In genomic region chr2:144525856-144526255, GRCm38 (mm10) we compare ENCODE assay signal across 11 mouse cellular contexts. TPM values are rescaled to one million over a fixed set of nuclear protein-coding genes. Genes with fewer than 3 reads are reported as not detected.
A peak's percentile ranks its signal among the peaks of the same experiment; 100 is the strongest.
DNase-seq lines count a peak whose midpoint lies in the region; ATAC-seq and TF ChIP-seq lines count a peak whose summit lies in the region.
"Had no signal": no experiment of that assay in that cellular context is flagged by ENCODE, and none has a peak within 500 bp of the region (broad histone marks: within the 10 kb centered on the region; RNA-seq: fewer than 3 reads in every experiment).

No protein-coding gene starts in this region.

- no peak overlapping the region for H3K4me2 ChIP-seq in liver, embryonic 12.5 days

- no peak overlapping the region for H3K27ac ChIP-seq in cerebellum, adult 2 months (ENCODE audit: insufficient read depth, low read length)
- H3K27ac ChIP-seq in liver, embryonic 12.5 days = no peak overlapping the region

- no peaks in the 10 kb centered on the region for H3K9me3 ChIP-seq in megakaryocyte, embryonic 14.5 days
- H3K9me3 ChIP-seq in liver, embryonic 12.5 days (replicated peaks) = no peaks in the 10 kb centered on the region

- DNase-seq in cerebellum, adult 2 months = peak; percentile 28 to 40
- peak; percentile 14 for DNase-seq in induced T-regulatory cell, adult 2 months (ENCODE audit: low read depth)
- DNase-seq in right cerebral cortex, postnatal 14 days = peak; percentile 19
- DNase-seq in spleen, adult 18-20 months = no peak
- DNase-seq in kidney, adult 8-10 months = no peak
- DNase-seq: gastrocnemius, postnatal 36 days; thymus, postnatal 4 days had no signal

- TF ChIP-seq CTCF in cerebellum, adult 2 months (IDR thresholded peaks at IDR 0.05; ENCODE audit: borderline replicate concordance, insufficient read depth, low read depth, low read length) = no peak

- no peak for ATAC-seq in megakaryocyte, adult 5-6 weeks (ENCODE audit: poor library complexity, severe bottlenecking)
- ATAC-seq in liver, embryonic 12.5 days = no peak

- peaks cover 34% of the 10 kb centered on the region for H3K4me1 ChIP-seq in megakaryocyte, embryonic 14.5 days
- H3K4me1 ChIP-seq in cerebellum, adult 2 months (ENCODE audit: control insufficient read depth, insufficient read depth, low read length) = 0 out of 2 replicates have a peak, but pooled peaks cover 3% of the 10 kb centered on the region
- H3K4me1 ChIP-seq in liver, embryonic 12.5 days = peaks cover 20% of the 10 kb centered on the region

- WGBS in cerebellum, adult 2 months = 39% methylated on average over 10 of the region's 10 CpGs
- WGBS in liver, embryonic 12.5 days (ENCODE audit: insufficient replicate concordance) = 50% methylated on average over 10 of the region's 10 CpGs

- peaks cover 16% of the 10 kb centered on the region for H3K36me3 ChIP-seq in megakaryocyte, embryonic 14.5 days (replicated peaks; ENCODE audit: low read length)
- H3K36me3 ChIP-seq in liver, embryonic 12.5 days = peaks cover 11% of the 10 kb centered on the region; the same call in 1 of the 2 replicates

- no peak overlapping the region for H3K9ac ChIP-seq in liver, embryonic 12.5 days

- H3K27me3 ChIP-seq in megakaryocyte, embryonic 14.5 days (replicated peaks) = peaks cover 19% of the 10 kb centered on the region
- no peaks in the 10 kb centered on the region for H3K27me3 ChIP-seq in cerebellum, adult 2 months (ENCODE audit: control insufficient read depth, insufficient read depth, low read length)
- peaks cover 23% of the 10 kb centered on the region for H3K27me3 ChIP-seq in liver, embryonic 12.5 days (replicated peaks)

- peak overlapping the region; percentile 28 for H3K4me3 ChIP-seq in megakaryocyte, embryonic 14.5 days (replicated peaks)
- H3K4me3 ChIP-seq in cerebellum, adult 2 months (replicated peaks; ENCODE audit: insufficient read depth, low read depth, low read length) = peak overlapping the region; percentile 7
- H3K4me3 ChIP-seq in liver, embryonic 12.5 days = no peak overlapping the region

- no peak for TF ChIP-seq POLR2A in cerebellum, adult 2 months (IDR thresholded peaks at IDR 0.05; ENCODE audit: borderline replicate concordance, insufficient read depth, low read length)

RNA-seq across cellular contexts. Expression of gene Dzank1, which starts 1.4 kb away (rescaled TPM):
- 0.07 TPM in 1 of 2 replicates, not detected in the other for polyA plus RNA-seq in megakaryocyte, embryonic 14.5 days (2012; ENCODE audit: insufficient read depth, low replicate concordance)
- 0.09 TPM in 1 of 2 replicates, not detected in the other for total RNA-seq in megakaryocyte, adult 5-6 weeks (2015)
- not detected in 2 replicates for total RNA-seq in megakaryocyte, adult 5-6 weeks (2017)
- 83.3 and 94.1 TPM in 2 replicates for polyA plus RNA-seq in cerebellum, adult 2 months (2012; rRNA removed)
- polyA plus RNA-seq in liver, embryonic 12.5 days (2016; fragmentation: Nextera tagmentation; extraction: Ambion mirVana) = 0.02 and 0.21 TPM in 2 replicates
- total RNA-seq: megakaryocyte-erythroid progenitor cell, adult 5-6 weeks had no signal

RNA-seq across cellular contexts. Expression of gene Polr3f, which starts 1.7 kb away (rescaled TPM):
- 3.1 TPM in 1 of 2 replicates, not detected in the other for polyA plus RNA-seq in megakaryocyte, embryonic 14.5 days (2012; ENCODE audit: insufficient read depth, low replicate concordance)
- 8.2 and 11.4 TPM in 2 replicates for total RNA-seq in megakaryocyte, adult 5-6 weeks (2015)
- 19.5 and 20.5 TPM in 2 replicates for total RNA-seq in megakaryocyte, adult 5-6 weeks (2017)
- polyA plus RNA-seq in cerebellum, adult 2 months (2012; rRNA removed) = 21.4 and 24.7 TPM in 2 replicates
- polyA plus RNA-seq in liver, embryonic 12.5 days (2016; fragmentation: Nextera tagmentation; extraction: Ambion mirVana) = 15.0 and 15.3 TPM in 2 replicates

RNA-seq across cellular contexts. Expression of gene Rbbp9, which starts 24.8 kb away (rescaled TPM):
- 0.95 TPM in 1 of 2 replicates, not detected in the other for polyA plus RNA-seq in megakaryocyte, embryonic 14.5 days (2012; ENCODE audit: insufficient read depth, low replicate concordance)
- 7.6 and 10.9 TPM in 2 replicates for total RNA-seq in megakaryocyte, adult 5-6 weeks (2015)
- 4.5 and 8.0 TPM in 2 replicates for total RNA-seq in megakaryocyte, adult 5-6 weeks (2017)
- 30.1 and 30.2 TPM in 2 replicates for polyA plus RNA-seq in cerebellum, adult 2 months (2012; rRNA removed)
- polyA plus RNA-seq in liver, embryonic 12.5 days (2016; fragmentation: Nextera tagmentation; extraction: Ambion mirVana) = 15.3 and 15.6 TPM in 2 replicates

RNA-seq across cellular contexts. Expression of gene Sec23b, which starts 30.2 kb away (rescaled TPM):
- polyA plus RNA-seq in megakaryocyte, embryonic 14.5 days (2012; ENCODE audit: insufficient read depth, low replicate concordance) = 4.9 TPM in 1 of 2 replicates, not detected in the other
- 26.6 and 36.8 TPM in 2 replicates for total RNA-seq in megakaryocyte, adult 5-6 weeks (2015)
- total RNA-seq in megakaryocyte, adult 5-6 weeks (2017) = 79.4 and 84.4 TPM in 2 replicates
- 65.3 and 72.8 TPM in 2 replicates for polyA plus RNA-seq in cerebellum, adult 2 months (2012; rRNA removed)
- 69.0 and 73.1 TPM in 2 replicates for polyA plus RNA-seq in liver, embryonic 12.5 days (2016; fragmentation: Nextera tagmentation; extraction: Ambion mirVana)

Comparison
In these comparisons a context has a peak if more than half of its experiments do, and no peak if none do; other contexts are left out.
1. DNase-seq: peak in cerebellum, adult 2 months (2 of 2), induced T-regulatory cell, adult 2 months (single experiment) and right cerebral cortex, postnatal 14 days (single experiment); none in spleen, adult 18-20 months (0 of 2) and kidney, adult 8-10 months (0 of 2).
2. RNA of gene Dzank1, which starts 1.4 kb away (polyA plus RNA-seq): 83.3 to 94.1 TPM in cerebellum, adult 2 months; 0.02 to 0.21 TPM in liver, embryonic 12.5 days and 0.07 TPM in megakaryocyte, embryonic 14.5 days; every median in the first group is over 10 times any median in the second.